In the genomic region with DNA sequence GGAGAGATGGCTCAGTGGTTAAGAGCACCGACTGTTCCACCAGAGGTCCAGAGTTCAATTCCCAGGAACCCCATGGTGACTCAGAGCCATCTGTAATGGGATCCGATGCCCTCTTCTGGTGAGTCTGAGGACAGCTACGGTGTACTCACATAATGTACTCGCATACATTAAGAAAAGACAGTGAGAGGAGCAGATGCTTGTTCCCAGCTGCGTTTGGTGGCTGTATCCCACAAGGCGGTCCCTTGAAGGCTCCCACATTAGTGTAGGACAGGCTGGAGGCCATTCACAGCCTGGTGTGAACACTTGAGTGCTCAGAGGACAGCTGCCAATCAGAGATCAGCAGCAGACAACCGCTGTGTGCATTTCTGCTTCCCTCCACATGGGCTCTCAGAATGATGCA, we compare ENCODE assay signal across 9 mouse cellular contexts. TPM values are rescaled to one million over a fixed set of nuclear protein-coding genes. Genes with fewer than 3 reads are reported as not detected.
A peak's percentile ranks its signal among the peaks of the same experiment; 100 is the strongest.
DNase-seq lines count a peak whose midpoint lies in the region; ATAC-seq and TF ChIP-seq lines count a peak whose summit lies in the region.
"Had no signal": no experiment of that assay in that cellular context is flagged by ENCODE, and none has a peak within 500 bp of the region (broad histone marks: within the 10 kb centered on the region; RNA-seq: fewer than 3 reads in every experiment).

No protein-coding gene starts in this region.

- peaks cover 54% of the 10 kb centered on the region for H3K36me3 ChIP-seq in heart, postnatal 0 days (replicated peaks; ENCODE audit: control insufficient read depth, insufficient read depth, low read length)
- H3K36me3 ChIP-seq in midbrain, embryonic 11.5 days (ENCODE audit: control insufficient read depth, insufficient read depth, low read length) = peaks cover 7% of the 10 kb centered on the region
- peaks cover 61% of the 10 kb centered on the region for H3K36me3 ChIP-seq in midbrain, embryonic 13.5 days
- peaks cover 24% of the 10 kb centered on the region for H3K36me3 ChIP-seq in small intestine, adult 2 months (ENCODE audit: control insufficient read depth, insufficient read depth, low read length)

- H3K9ac ChIP-seq in heart, postnatal 0 days (replicated peaks; ENCODE audit: low read depth, low read length) = no peak overlapping the region
- H3K9ac ChIP-seq in midbrain, embryonic 11.5 days (ENCODE audit: low read length) = no peak overlapping the region
- H3K9ac ChIP-seq in midbrain, embryonic 13.5 days (replicated peaks) = no peak overlapping the region
- H3K9ac ChIP-seq: heart, embryonic 15.5 days had no signal

- no peak for TF ChIP-seq EP300 in heart, postnatal 0 days (IDR thresholded peaks at IDR 0.05; ENCODE audit: low read depth)

- H3K4me1 ChIP-seq in heart, postnatal 0 days (ENCODE audit: control insufficient read depth, insufficient read depth) = 0 out of 2 replicates have a peak, but pooled peaks cover 6% of the 10 kb centered on the region
- peaks cover 6% of the 10 kb centered on the region for H3K4me1 ChIP-seq in midbrain, embryonic 11.5 days (ENCODE audit: control insufficient read depth, insufficient read depth, low read length)
- peaks cover 9% of the 10 kb centered on the region for H3K4me1 ChIP-seq in midbrain, embryonic 13.5 days (replicated peaks)
- peaks cover 9% of the 10 kb centered on the region; the same call in 1 of the 2 replicates for H3K4me1 ChIP-seq in small intestine, adult 2 months (ENCODE audit: control insufficient read depth, insufficient read depth, insufficient read length, low read length)

- H3K9me3 ChIP-seq in heart, postnatal 0 days (replicated peaks; ENCODE audit: control insufficient read depth, low read length) = no peaks in the 10 kb centered on the region
- no peaks in the 10 kb centered on the region for H3K9me3 ChIP-seq in midbrain, embryonic 11.5 days (ENCODE audit: control insufficient read depth, low read length)
- H3K9me3 ChIP-seq in midbrain, embryonic 13.5 days = no peaks in the 10 kb centered on the region
- H3K9me3 ChIP-seq: heart, embryonic 15.5 days had no signal

- intact Hi-C loops in heart, postnatal 36 days (cut with DNase I) = no loop called here

- no peak for ATAC-seq in heart, postnatal 0 days (ENCODE audit: insufficient read depth, low read depth)
- ATAC-seq in midbrain, embryonic 11.5 days (ENCODE audit: low FRiP score) = peak; percentile 23; the same call in 1 of the 2 replicates
- no peak; the same call in 1 of the 2 replicates for ATAC-seq in midbrain, embryonic 13.5 days

- H3K27me3 ChIP-seq in heart, postnatal 0 days (ENCODE audit: control insufficient read depth, insufficient read depth, low read length) = no peaks in the 10 kb centered on the region
- H3K27me3 ChIP-seq in midbrain, embryonic 11.5 days (ENCODE audit: control insufficient read depth, insufficient read depth, low read length) = no peaks in the 10 kb centered on the region
- H3K27me3 ChIP-seq in midbrain, embryonic 13.5 days = no peaks in the 10 kb centered on the region
- H3K27me3 ChIP-seq in small intestine, adult 2 months (ENCODE audit: control insufficient read depth, insufficient read depth, low read length) = no peaks in the 10 kb centered on the region
- H3K27me3 ChIP-seq: heart, embryonic 15.5 days had no signal

- WGBS in heart, postnatal 0 days = 73% methylated on average over 7 of the region's 7 CpGs
- 58% methylated on average over 7 of the region's 7 CpGs for WGBS in midbrain, embryonic 11.5 days
- 53% methylated on average over 7 of the region's 7 CpGs for WGBS in midbrain, embryonic 13.5 days
- 55% methylated on average over 7 of the region's 7 CpGs for WGBS in small intestine, adult 2 months

- no peak for TF ChIP-seq POLR2A in brain, embryonic 14.5 days (IDR thresholded peaks at IDR 0.05; ENCODE audit: borderline replicate concordance, extremely low read depth, insufficient read depth, insufficient read length, poor library complexity, severe bottlenecking)
- no peak for TF ChIP-seq POLR2A in small intestine, adult 2 months (IDR thresholded peaks at IDR 0.05; ENCODE audit: low read depth, low read length)

- peak; percentile 16 for TF ChIP-seq CTCF in heart, postnatal 0 days (IDR thresholded peaks at IDR 0.05; ENCODE audit: low read depth)
- TF ChIP-seq CTCF in brain, embryonic 14.5 days (IDR thresholded peaks at IDR 0.05; ENCODE audit: borderline replicate concordance, extremely low read depth, insufficient read depth, insufficient read length) = peak; percentile 48; the same call in 1 of the 2 replicates
- TF ChIP-seq CTCF in small intestine, adult 2 months (IDR thresholded peaks at IDR 0.05; ENCODE audit: extremely low read depth, insufficient read length, insufficient replicate concordance, low read depth, low read length) = peak; percentile 60; the same call in 1 of the 2 replicates

- no peak overlapping the region for H3K4me3 ChIP-seq in heart, postnatal 0 days (ENCODE audit: low read depth, low read length)
- no peak overlapping the region for H3K4me3 ChIP-seq in midbrain, embryonic 11.5 days (ENCODE audit: low read depth, low read length)
- no peak overlapping the region for H3K4me3 ChIP-seq in midbrain, embryonic 13.5 days (replicated peaks)
- H3K4me3 ChIP-seq in small intestine, adult 2 months (ENCODE audit: low read depth, low read length) = no peak overlapping the region
- H3K4me3 ChIP-seq: heart, embryonic 15.5 days had no signal

- no peak overlapping the region for H3K4me2 ChIP-seq in heart, postnatal 0 days (ENCODE audit: low read depth, low read length)
- H3K4me2 ChIP-seq in midbrain, embryonic 11.5 days = no peak overlapping the region
- no peak overlapping the region for H3K4me2 ChIP-seq in midbrain, embryonic 13.5 days (replicated peaks)
- H3K4me2 ChIP-seq: heart, embryonic 15.5 days had no signal

- H3K27ac ChIP-seq in heart, postnatal 0 days (ENCODE audit: low read depth) = no peak overlapping the region
- no peak overlapping the region for H3K27ac ChIP-seq in midbrain, embryonic 11.5 days (ENCODE audit: low read depth, low read length)
- no peak overlapping the region for H3K27ac ChIP-seq in midbrain, embryonic 13.5 days
- H3K27ac ChIP-seq in small intestine, adult 2 months (ENCODE audit: insufficient read depth, low read depth, low read length) = no peak overlapping the region
- H3K27ac ChIP-seq: heart, embryonic 15.5 days had no signal

- DNase-seq in heart, postnatal 0 days (ENCODE audit: low spot score) = no peak
- no peak for DNase-seq in heart, postnatal 36 days
- DNase-seq in midbrain, embryonic 11.5 days (ENCODE audit: low spot score, missing footprints) = no peak
- peak; percentile 36 for DNase-seq in brain, embryonic 14.5 days (ENCODE audit: low read depth)
- no peak for DNase-seq in urinary bladder, adult 2 months (ENCODE audit: low spot score)
- no peak for DNase-seq in cerebellum, adult 18-20 months

RNA-seq across cellular contexts. Expression of a gene that starts 4.4 kb away (rescaled TPM):
- total RNA-seq in heart, postnatal 0 days (2014; rRNA removed; ENCODE audit: low replicate concordance) = 14.7 and 47.1 TPM in 2 replicates
- 19.3 TPM in 2 replicates for polyA plus RNA-seq in heart, postnatal 0 days (2015; fragmentation: Nextera tagmentation; extraction: Ambion mirVana)
- 10 to 100 TPM; 25.8 to 29.0 TPM for total RNA-seq in heart, postnatal 36 days (2021)
- polyA plus RNA-seq in midbrain, embryonic 11.5 days (2014; fragmentation: Nextera tagmentation; extraction: Ambion mirVana) = 53.9 and 58.7 TPM in 2 replicates
- polyA plus RNA-seq in midbrain, embryonic 13.5 days (2015; fragmentation: Nextera tagmentation; extraction: Ambion mirVana) = 70.1 and 70.2 TPM in 2 replicates
- polyA plus RNA-seq in brain, embryonic 14.5 days (2012; rRNA removed) = 107 and 111 TPM in 2 replicates
- polyA plus RNA-seq in small intestine, adult 2 months (2012; rRNA removed) = 5.1 and 12.4 TPM in 2 replicates
- polyA plus RNA-seq in urinary bladder, adult 2 months (2012; rRNA removed) = 53.4 and 70.8 TPM in 2 replicates

RNA-seq across cellular contexts. Expression of a gene that starts 24.0 kb away (rescaled TPM):
- 12.5 and 16.0 TPM in 2 replicates for total RNA-seq in heart, postnatal 0 days (2014; rRNA removed; ENCODE audit: low replicate concordance)
- 9.8 and 10.7 TPM in 2 replicates for polyA plus RNA-seq in heart, postnatal 0 days (2015; fragmentation: Nextera tagmentation; extraction: Ambion mirVana)
- total RNA-seq in heart, postnatal 36 days (2021) = 1 to 10 TPM; 8.3 to 8.9 TPM
- polyA plus RNA-seq in midbrain, embryonic 11.5 days (2014; fragmentation: Nextera tagmentation; extraction: Ambion mirVana) = 42.2 and 53.3 TPM in 2 replicates
- polyA plus RNA-seq in midbrain, embryonic 13.5 days (2015; fragmentation: Nextera tagmentation; extraction: Ambion mirVana) = 36.6 and 40.0 TPM in 2 replicates
- polyA plus RNA-seq in brain, embryonic 14.5 days (2012; rRNA removed) = 30.7 and 31.7 TPM in 2 replicates
- polyA plus RNA-seq in small intestine, adult 2 months (2012; rRNA removed) = 0.77 and 1.7 TPM in 2 replicates
- 15.0 and 17.0 TPM in 2 replicates for polyA plus RNA-seq in urinary bladder, adult 2 months (2012; rRNA removed)

RNA-seq across cellular contexts. Expression of a gene that starts 34.5 kb away (rescaled TPM):
- 3.8 and 8.2 TPM in 2 replicates for total RNA-seq in heart, postnatal 0 days (2014; rRNA removed; ENCODE audit: low replicate concordance)
- 43.4 and 49.7 TPM in 2 replicates for polyA plus RNA-seq in heart, postnatal 0 days (2015; fragmentation: Nextera tagmentation; extraction: Ambion mirVana)
- 10 to 100 TPM; 16.4 to 18.2 TPM for total RNA-seq in heart, postnatal 36 days (2021)
- 113 and 128 TPM in 2 replicates for polyA plus RNA-seq in midbrain, embryonic 11.5 days (2014; fragmentation: Nextera tagmentation; extraction: Ambion mirVana)
- polyA plus RNA-seq in midbrain, embryonic 13.5 days (2015; fragmentation: Nextera tagmentation; extraction: Ambion mirVana) = 156 and 157 TPM in 2 replicates
- 91.2 and 104 TPM in 2 replicates for polyA plus RNA-seq in brain, embryonic 14.5 days (2012; rRNA removed)
- 5.1 and 13.0 TPM in 2 replicates for polyA plus RNA-seq in small intestine, adult 2 months (2012; rRNA removed)
- 54.2 and 61.4 TPM in 2 replicates for polyA plus RNA-seq in urinary bladder, adult 2 months (2012; rRNA removed)

RNA-seq across cellular contexts. Expression of a gene that starts 42.1 kb away (rescaled TPM):
- 2.4 and 3.4 TPM in 2 replicates for total RNA-seq in heart, postnatal 0 days (2014; rRNA removed; ENCODE audit: low replicate concordance)
- 6.1 and 7.0 TPM in 2 replicates for polyA plus RNA-seq in heart, postnatal 0 days (2015; fragmentation: Nextera tagmentation; extraction: Ambion mirVana)
- total RNA-seq in heart, postnatal 36 days (2021) = 1 to 10 TPM; 7.3 to 7.9 TPM
- 20.0 and 20.5 TPM in 2 replicates for polyA plus RNA-seq in midbrain, embryonic 11.5 days (2014; fragmentation: Nextera tagmentation; extraction: Ambion mirVana)
- polyA plus RNA-seq in midbrain, embryonic 13.5 days (2015; fragmentation: Nextera tagmentation; extraction: Ambion mirVana) = 19.5 and 20.1 TPM in 2 replicates
- polyA plus RNA-seq in brain, embryonic 14.5 days (2012; rRNA removed) = 18.3 and 19.6 TPM in 2 replicates
- 4.1 and 10.9 TPM in 2 replicates for polyA plus RNA-seq in small intestine, adult 2 months (2012; rRNA removed)
- 21.8 and 29.5 TPM in 2 replicates for polyA plus RNA-seq in urinary bladder, adult 2 months (2012; rRNA removed)
